Mouse (Mus musculus): ENCODE measurements around the gene Hyls1. TPM values are rescaled to one million over a fixed set of nuclear protein-coding genes. Genes with fewer than 3 reads are reported as not detected.

Gene Hyls1
- polyA plus RNA-seq, 2 experiments, result 10.8 to 15.8 TPM

DNA sequence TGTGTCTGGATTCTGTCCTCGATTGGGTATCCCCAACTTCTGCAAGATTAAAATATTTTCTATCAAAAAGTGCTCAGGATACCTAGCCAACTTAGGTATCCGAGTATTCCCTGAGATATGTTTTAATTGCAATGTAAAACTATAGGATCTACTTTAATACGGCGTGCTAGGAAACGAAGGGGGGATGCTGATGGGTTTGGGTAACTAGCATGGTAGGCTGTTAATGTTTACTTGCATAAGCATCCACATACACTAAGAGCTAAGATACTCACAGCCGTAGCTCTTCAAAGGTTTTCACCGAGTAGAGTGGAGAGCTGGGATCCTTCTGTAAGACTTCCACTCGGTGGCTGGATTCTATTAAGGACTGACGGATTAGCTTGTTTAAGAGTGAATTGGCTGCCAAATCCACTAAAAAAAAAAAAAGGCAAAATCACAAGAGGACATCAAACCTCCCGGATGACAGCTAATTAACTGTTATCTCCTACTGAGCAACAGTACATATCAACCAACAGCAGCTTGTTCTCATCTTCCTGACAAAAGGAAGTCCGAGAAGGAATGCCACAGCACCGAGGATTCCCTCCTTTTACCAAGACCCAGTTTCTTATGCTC is 13.6 kb downstream of the Hyls1 start:
- no peak for TF ChIP-seq POLR2A (IDR thresholded peaks at IDR 0.05; ENCODE audit: borderline replicate concordance, extremely low read depth, insufficient read depth, insufficient read length)
- Histone ChIP-seq H3K9ac (ENCODE audit: low read depth, low read length, severe bottlenecking) (no peak overlapping the region), H3K27ac (replicated peaks; ENCODE audit: low read depth, low read length) (no peak overlapping the region), H3K4me2 (replicated peaks; ENCODE audit: low read depth, low read length, severe bottlenecking) (no peak overlapping the region), H3K36me3 (ENCODE audit: control insufficient read depth, insufficient read depth, low read length) (peaks cover 8% of the 10 kb centered on the region), H3K27me3 (ENCODE audit: control insufficient read depth, insufficient read depth, low read length) (no peaks in the 10 kb centered on the region), H3K9me3 (ENCODE audit: control insufficient read depth, low read length) (no peaks in the 10 kb centered on the region), H3K4me1 (ENCODE audit: control insufficient read depth, insufficient read depth, low read length) (peaks cover 16% of the 10 kb centered on the region), H3K4me3 (replicated peaks; ENCODE audit: low read length) (no peak overlapping the region)
- 64% methylated on average over 12 of the region's 12 CpGs for WGBS
- no peak for ATAC-seq (ENCODE audit: low FRiP score, low read depth)
- no peak for DNase-seq (ENCODE audit: low spot score)

DNA sequence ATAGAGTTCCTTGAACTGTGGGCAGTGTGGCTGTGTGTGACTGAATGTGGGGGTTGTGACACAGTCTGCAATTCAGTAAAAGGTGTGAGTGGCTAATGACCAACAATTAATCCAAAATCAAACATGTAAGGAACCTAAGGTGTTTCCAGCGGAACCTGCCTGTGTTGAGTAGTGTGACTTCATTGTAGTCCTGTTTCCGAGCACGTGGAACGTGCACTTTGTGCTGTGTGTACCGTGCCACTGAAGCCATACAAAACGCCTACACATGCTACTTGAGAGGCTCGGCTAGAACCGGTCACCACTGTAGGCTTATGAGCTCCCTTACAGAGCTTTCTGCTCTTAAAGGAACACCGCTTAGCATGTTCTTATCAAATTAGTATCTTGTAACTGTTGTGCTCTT is 21.7 kb downstream of the Hyls1 start:
- no peak for DNase-seq (ENCODE audit: low spot score)
- Histone ChIP-seq H3K4me1 (ENCODE audit: control insufficient read depth, insufficient read depth, low read length) (no peaks in the 10 kb centered on the region), H3K27ac (replicated peaks; ENCODE audit: low read depth, low read length) (no peak overlapping the region), H3K9ac (ENCODE audit: low read depth, low read length, severe bottlenecking) (no peak overlapping the region), H3K9me3 (ENCODE audit: control insufficient read depth, low read length) (no peaks in the 10 kb centered on the region), H3K27me3 (ENCODE audit: control insufficient read depth, insufficient read depth, low read length) (no peaks in the 10 kb centered on the region), H3K36me3 (ENCODE audit: control insufficient read depth, insufficient read depth, low read length) (no peaks in the 10 kb centered on the region), H3K4me3 (replicated peaks; ENCODE audit: low read length) (no peak overlapping the region), H3K4me2 (replicated peaks; ENCODE audit: low read depth, low read length, severe bottlenecking) (no peak overlapping the region)
- TF ChIP-seq POLR2A (IDR thresholded peaks at IDR 0.05; ENCODE audit: borderline replicate concordance, extremely low read depth, insufficient read depth, insufficient read length), result no peak
- WGBS, result 78% methylated on average over 9 of the region's 9 CpGs
- ATAC-seq (ENCODE audit: low FRiP score, low read depth), result no peak

DNA sequence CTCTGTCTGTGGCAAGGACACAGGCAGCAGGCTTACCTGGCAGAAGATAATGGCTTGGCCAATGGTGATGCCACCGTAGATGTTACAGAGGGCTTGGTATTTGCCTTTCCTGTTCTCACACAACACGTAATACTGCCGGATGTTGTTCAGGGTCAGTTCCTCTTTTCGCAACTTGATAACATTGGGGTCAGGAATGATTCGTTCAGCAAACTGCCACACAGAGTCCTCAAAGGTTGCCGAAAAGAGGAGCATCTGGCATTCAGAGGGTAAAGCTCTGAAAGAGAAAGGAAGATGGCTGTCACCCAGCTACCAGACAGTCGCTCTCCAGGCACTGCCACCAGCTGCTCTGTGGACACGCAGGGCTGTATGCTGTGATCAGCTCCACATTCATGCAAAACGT is 23.5 kb downstream of the Hyls1 start:
- no peaks in the 10 kb centered on the region for H3K27me3 ChIP-seq (ENCODE audit: control insufficient read depth, insufficient read depth, low read length)
- H3K27ac ChIP-seq (replicated peaks; ENCODE audit: low read depth, low read length), result no peak overlapping the region
- WGBS, result 89% methylated on average over 9 of the region's 9 CpGs
- TF ChIP-seq POLR2A (IDR thresholded peaks at IDR 0.05; ENCODE audit: borderline replicate concordance, extremely low read depth, insufficient read depth, insufficient read length), result no peak
- no peak for DNase-seq (ENCODE audit: low spot score)
- no peaks in the 10 kb centered on the region for H3K36me3 ChIP-seq (ENCODE audit: control insufficient read depth, insufficient read depth, low read length)
- no peaks in the 10 kb centered on the region for H3K4me1 ChIP-seq (ENCODE audit: control insufficient read depth, insufficient read depth, low read length)
- no peak for ATAC-seq (ENCODE audit: low FRiP score, low read depth)
- H3K9me3 ChIP-seq (ENCODE audit: control insufficient read depth, low read length), result no peaks in the 10 kb centered on the region
- no peak overlapping the region for H3K4me2 ChIP-seq (replicated peaks; ENCODE audit: low read depth, low read length, severe bottlenecking)
- H3K9ac ChIP-seq (ENCODE audit: low read depth, low read length, severe bottlenecking), result no peak overlapping the region
- H3K4me3 ChIP-seq (replicated peaks; ENCODE audit: low read length), result no peak overlapping the region

DNA sequence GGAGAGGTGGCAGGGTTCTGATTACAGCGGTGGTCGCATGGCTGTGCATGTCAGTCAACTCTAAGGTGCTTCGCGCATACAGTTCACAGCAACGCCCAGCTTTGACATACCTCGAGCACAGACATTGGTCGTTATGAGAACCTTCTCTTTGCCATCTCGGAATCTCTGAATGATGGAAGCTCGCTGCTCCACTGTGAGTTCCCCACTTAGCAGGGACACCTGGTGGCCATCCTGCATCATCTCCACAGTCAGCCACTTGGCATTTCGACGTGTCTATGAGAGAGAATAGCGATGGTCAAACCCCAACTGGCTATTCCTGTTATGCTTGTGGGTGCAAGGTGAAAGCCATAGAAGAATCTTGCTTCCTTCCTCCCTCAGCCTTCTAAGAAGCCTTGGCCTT is 24.5 kb downstream of the Hyls1 start:
- TF ChIP-seq POLR2A (IDR thresholded peaks at IDR 0.05; ENCODE audit: borderline replicate concordance, extremely low read depth, insufficient read depth, insufficient read length), result no peak

DNA sequence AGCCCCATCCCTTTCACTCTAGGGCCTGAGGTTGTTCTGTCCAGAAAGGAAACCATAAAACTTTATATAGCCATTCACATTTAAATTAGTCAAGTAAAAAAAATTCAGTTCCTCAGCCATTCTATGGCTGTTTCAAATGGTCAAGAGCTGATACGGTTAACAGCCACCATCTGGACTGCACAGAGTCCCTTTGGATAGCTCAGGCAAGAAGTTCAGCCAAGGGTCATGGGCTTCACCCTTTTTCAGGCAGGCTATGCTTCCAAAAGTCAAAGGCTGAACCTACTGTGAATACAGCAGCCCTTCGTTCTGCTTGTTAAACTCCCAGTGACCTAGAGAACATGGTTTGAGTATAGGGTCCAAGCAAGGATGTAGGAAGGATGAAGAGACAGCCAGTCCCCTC is 25.5 kb downstream of the Hyls1 start:
- Histone ChIP-seq H3K9ac (ENCODE audit: low read depth, low read length, severe bottlenecking) (no peak overlapping the region), H3K27ac (replicated peaks; ENCODE audit: low read depth, low read length) (no peak overlapping the region), H3K4me3 (replicated peaks; ENCODE audit: low read length) (no peak overlapping the region), H3K4me2 (replicated peaks; ENCODE audit: low read depth, low read length, severe bottlenecking) (no peak overlapping the region), H3K9me3 (ENCODE audit: control insufficient read depth, low read length) (no peaks in the 10 kb centered on the region), H3K4me1 (ENCODE audit: control insufficient read depth, insufficient read depth, low read length) (no peaks in the 10 kb centered on the region), H3K27me3 (ENCODE audit: control insufficient read depth, insufficient read depth, low read length) (no peaks in the 10 kb centered on the region), H3K36me3 (ENCODE audit: control insufficient read depth, insufficient read depth, low read length) (no peaks in the 10 kb centered on the region)
- TF ChIP-seq POLR2A (IDR thresholded peaks at IDR 0.05; ENCODE audit: borderline replicate concordance, extremely low read depth, insufficient read depth, insufficient read length), result no peak
- ATAC-seq (ENCODE audit: low FRiP score, low read depth) (no peak), DNase-seq (ENCODE audit: low spot score) (no peak)
- WGBS, result 45% methylated on average over 2 of the region's 2 CpGs

More for the DNA sequence above, 24.5 kb downstream of the Hyls1 start:
- H3K4me2 ChIP-seq (replicated peaks; ENCODE audit: low read depth, low read length, severe bottlenecking), result no peak overlapping the region
- H3K4me3 ChIP-seq (replicated peaks; ENCODE audit: low read length), result no peak overlapping the region
- H3K36me3 ChIP-seq (ENCODE audit: control insufficient read depth, insufficient read depth, low read length), result no peaks in the 10 kb centered on the region
- no peak for DNase-seq (ENCODE audit: low spot score)
- WGBS, result 67% methylated on average over 12 of the region's 12 CpGs
- H3K9me3 ChIP-seq (ENCODE audit: control insufficient read depth, low read length), result no peaks in the 10 kb centered on the region
- H3K27me3 ChIP-seq (ENCODE audit: control insufficient read depth, insufficient read depth, low read length), result no peaks in the 10 kb centered on the region
- no peaks in the 10 kb centered on the region for H3K4me1 ChIP-seq (ENCODE audit: control insufficient read depth, insufficient read depth, low read length)
- no peak overlapping the region for H3K27ac ChIP-seq (replicated peaks; ENCODE audit: low read depth, low read length)
- H3K9ac ChIP-seq (ENCODE audit: low read depth, low read length, severe bottlenecking), result no peak overlapping the region
- no peak for ATAC-seq (ENCODE audit: low FRiP score, low read depth)
